Mouse (Mus musculus) layer of hippocampus, adult 9-11 months (tissue): ENCODE results near the gene Apela.
"Not testable (repeated sequence)": the region's sequence is repeated elsewhere in the genome, so short reads cannot be mapped to it uniquely, and the experiment has no call there.

Source experiments
- DNase-seq: peaks from one replicate; pipeline ENCODE4 v3.0.0; 2022

Apela gene

GRCm38 (mm10) chr8:65018423-65018822, 18.7 kb downstream of the Apela start, which contains the start of the genes Trim61 and Trim60:
Trim61 (minus strand) TSS chr8:65018523.
Trim60 (minus strand) TSS chr8:65018584.
- DNase-seq: no peak

- not testable (repeated sequence) for DNase-seq
Observed at GRCm38 (mm10) chr8:65007616-65008015, 29.5 kb downstream of the Apela start.

GRCm38 (mm10) chr8:64998806-64999365, 38.2 kb downstream of the Apela start:
- no peak for DNase-seq

- no peak for DNase-seq
Observed at GRCm38 (mm10) chr8:64987731-64988130, 49.4 kb downstream of the Apela start, which contains the start of gene Trim75. Trim75 (minus strand) TSS chr8:64987831.

- no peak for DNase-seq
Observed at GRCm38 (mm10) chr8:64983150-64983897, 53.8 kb downstream of the Apela start.
